Mouse (Mus musculus) midbrain, embryonic 12.5 days (tissue): ENCODE data around the gene Ltbr. TPM values are rescaled to one million over a fixed set of nuclear protein-coding genes. Genes with fewer than 3 reads are reported as not detected.
"Not testable (repeated sequence)": the region's sequence is repeated elsewhere in the genome, so short reads cannot be mapped to it uniquely, and the experiment has no call there.

ENCODE experiments used
- ATAC-seq: fragments of 200-750 bp; cut with Nextera tagmentation; 2 replicates; pipeline ENCODE4 v1.8.0; 2017; ENCODE audit warnings: low read depth, moderate TSS enrichment, moderate library complexity; ENCODE audit not compliant: low FRiP score
- H3K27ac ChIP-seq: fragments of 300-500 bp; sonication (generic); replicated peaks from 2 replicates; pipeline ENCODE4 v1.5.1; 2016; ENCODE audit warnings: mild to moderate bottlenecking
- H3K27me3 ChIP-seq: fragments of 300-500 bp; sonication (generic); 2 replicates; pipeline ENCODE4 v1.6.1; 2016; ENCODE audit warnings: mild to moderate bottlenecking
- H3K36me3 ChIP-seq: fragments of 300-500 bp; sonication (generic); 2 replicates; pipeline ENCODE4 v1.6.1; 2016
- H3K4me1 ChIP-seq: fragments of 300-500 bp; sonication (generic); 2 replicates; pipeline ENCODE4 v1.6.1; 2016
- H3K4me2 ChIP-seq: fragments of 300-500 bp; sonication (generic); replicated peaks from 2 replicates; pipeline ENCODE4 v1.6.1; 2016; ENCODE audit warnings: mild to moderate bottlenecking, moderate library complexity
- H3K4me3 ChIP-seq: fragments of 300-500 bp; sonication (generic); 2 replicates; pipeline ENCODE4 v1.5.1; 2016; ENCODE audit warnings: mild to moderate bottlenecking
- H3K9ac ChIP-seq: fragments of 300-500 bp; sonication (generic); replicated peaks from 2 replicates; pipeline ENCODE4 v1.6.1; 2016; ENCODE audit warnings: mild to moderate bottlenecking, moderate library complexity
- H3K9me3 ChIP-seq: fragments of 300-500 bp; sonication (generic); 2 replicates; pipeline ENCODE4 v1.6.1; 2016; ENCODE audit warnings: mild to moderate bottlenecking
- WGBS: fragments of 180-500 bp; shearing (Covaris S2); methylation state at CpG from one replicate; pipeline ENCODE4 v1.1.7; 2016; 5-methylcytosine and 5-hydroxymethylcytosine counted together
- polyA plus RNA-seq: library from polyadenylated mRNA; unstranded; fragments of >200 nt; fragmentation: Nextera tagmentation; extraction: Ambion mirVana; gene quantifications from 2 replicates; pipeline ENCODE4 v1.2.1, GENCODE M21; 2016

Ltbr gene
- polyA plus RNA-seq, 1 experiment from 2014 or later: 20.2 TPM

DNA sequence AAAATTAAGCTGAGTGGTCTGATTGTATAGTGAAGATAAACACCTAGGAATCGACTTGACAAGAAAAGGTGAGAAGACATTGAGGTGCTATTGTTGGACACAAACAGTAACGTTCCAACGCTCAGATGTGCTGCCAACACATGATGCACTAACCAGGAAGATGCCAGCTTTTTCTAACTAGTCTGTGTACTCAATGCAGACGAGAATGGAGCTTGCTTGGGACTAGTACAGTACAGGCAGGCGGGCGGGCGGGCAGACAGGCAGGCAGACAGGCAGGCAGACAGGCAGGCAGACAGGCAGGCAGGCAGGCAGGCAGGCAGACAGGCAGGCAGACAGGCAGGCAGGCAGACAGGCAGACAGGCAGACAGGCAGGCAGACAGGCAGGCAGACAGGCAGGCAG, 9.3 kb downstream of the Ltbr start:
- ATAC-seq, H3K9ac ChIP-seq, H3K36me3 ChIP-seq, H3K27me3 ChIP-seq, H3K4me3 ChIP-seq, H3K9me3 ChIP-seq, H3K4me1 ChIP-seq, H3K27ac ChIP-seq, H3K4me2 ChIP-seq: not testable (repeated sequence)
- WGBS: 84% methylated on average over 7 of the region's 7 CpGs

- Histone ChIP-seq H3K9me3 (no peaks in the 10 kb centered on the region), H3K4me2 (no peak overlapping the region), H3K4me3 (no peak overlapping the region), H3K4me1 (no peaks in the 10 kb centered on the region), H3K36me3 (peaks cover 10% of the 10 kb centered on the region; the same call in 1 of the 2 replicates), H3K9ac (no peak overlapping the region), H3K27me3 (no peaks in the 10 kb centered on the region), H3K27ac (no peak overlapping the region)
- 89% methylated on average over 4 of the region's 4 CpGs for WGBS
- ATAC-seq: no peak
These were observed 10.4 kb downstream of the Ltbr start for GRCm38 (mm10) chr6:125303242-125303641.

GRCm38 (mm10) chr6:125302231-125302982, 11.3 kb downstream of the Ltbr start:
- H3K27ac ChIP-seq: no peak overlapping the region
- 91% methylated on average over 24 of the region's 24 CpGs for WGBS
- H3K4me1 ChIP-seq: no peaks in the 10 kb centered on the region
- no peaks in the 10 kb centered on the region for H3K27me3 ChIP-seq
- H3K36me3 ChIP-seq: peaks cover 10% of the 10 kb centered on the region; the same call in 1 of the 2 replicates
- H3K9ac ChIP-seq: no peak overlapping the region
- H3K4me2 ChIP-seq: no peak overlapping the region
- no peak for ATAC-seq
- no peak overlapping the region for H3K4me3 ChIP-seq
- no peaks in the 10 kb centered on the region for H3K9me3 ChIP-seq

DNA sequence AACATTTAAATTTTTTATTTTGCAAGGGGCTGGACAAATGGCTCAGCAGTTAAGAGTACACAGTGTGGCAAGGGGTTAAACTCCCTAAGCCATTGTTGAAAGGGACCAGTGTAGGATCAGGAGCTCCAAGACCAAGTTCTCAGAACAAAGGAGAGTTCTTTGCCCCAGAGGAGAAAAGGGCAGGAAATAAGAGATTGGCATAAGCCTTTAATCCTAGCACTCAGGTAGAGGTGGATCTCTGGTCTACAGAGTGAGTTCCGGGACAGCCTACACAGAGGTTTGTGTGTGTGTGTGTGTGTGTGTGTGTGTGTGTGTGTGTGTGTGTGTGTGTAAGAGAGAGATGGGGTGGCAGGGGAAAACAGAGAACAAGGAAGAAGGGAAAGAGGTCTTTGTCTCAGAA, 12.7 kb downstream of the Ltbr start:
- Histone ChIP-seq H3K9me3 (no peaks in the 10 kb centered on the region), H3K4me3 (no peak overlapping the region), H3K27ac (no peak overlapping the region), H3K9ac (no peak overlapping the region), H3K4me2 (no peak overlapping the region), H3K36me3 (no peaks in the 10 kb centered on the region), H3K4me1 (no peaks in the 10 kb centered on the region), H3K27me3 (no peaks in the 10 kb centered on the region)
- ATAC-seq: no peak
- WGBS: 69% methylated on average over 1 of the region's 1 CpGs

- no peaks in the 10 kb centered on the region for H3K36me3 ChIP-seq
- H3K9ac ChIP-seq: no peak overlapping the region
- H3K4me2 ChIP-seq: no peak overlapping the region
- no peaks in the 10 kb centered on the region for H3K9me3 ChIP-seq
- no peak overlapping the region for H3K27ac ChIP-seq
- H3K4me1 ChIP-seq: no peaks in the 10 kb centered on the region
- WGBS: 71% methylated on average over 5 of the region's 5 CpGs
- no peak for ATAC-seq
- no peak overlapping the region for H3K4me3 ChIP-seq
- no peaks in the 10 kb centered on the region for H3K27me3 ChIP-seq
These were observed 16.4 kb downstream of the Ltbr start for GRCm38 (mm10) chr6:125297149-125297820.

GRCm38 (mm10) chr6:125294049-125294448, 19.6 kb downstream of the Ltbr start:
- Histone ChIP-seq H3K36me3 (no peaks in the 10 kb centered on the region), H3K4me2 (no peak overlapping the region), H3K27ac (no peak overlapping the region), H3K9me3 (no peaks in the 10 kb centered on the region), H3K4me1 (no peaks in the 10 kb centered on the region), H3K4me3 (no peak overlapping the region), H3K9ac (no peak overlapping the region), H3K27me3 (no peaks in the 10 kb centered on the region)
- 90% methylated on average over 4 of the region's 4 CpGs for WGBS
- no peak for ATAC-seq

DNA sequence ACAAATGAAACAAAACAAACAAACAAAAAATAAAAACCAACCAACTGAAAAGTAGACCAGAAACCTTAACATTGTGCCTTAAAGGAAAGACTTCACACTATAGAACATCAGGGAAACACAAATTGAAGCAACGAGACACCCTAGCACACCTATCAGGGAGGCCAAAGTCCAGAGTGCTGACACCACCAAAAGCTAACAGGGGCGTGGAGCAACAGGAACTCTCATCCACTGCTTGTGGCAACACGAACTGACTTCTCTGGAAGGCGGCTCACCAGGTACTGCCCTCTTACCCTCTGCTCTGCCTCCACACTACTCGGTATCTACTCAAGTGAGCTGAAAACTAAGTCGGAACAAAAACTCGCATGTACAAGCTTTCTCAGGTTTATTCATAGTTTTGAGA, 21.4 kb downstream of the Ltbr start:
- Histone ChIP-seq H3K4me1 (no peaks in the 10 kb centered on the region), H3K36me3 (no peaks in the 10 kb centered on the region), H3K4me3 (no peak overlapping the region), H3K27ac (no peak overlapping the region), H3K27me3 (no peaks in the 10 kb centered on the region; the same call in 1 of the 2 replicates), H3K9ac (no peak overlapping the region), H3K4me2 (no peak overlapping the region), H3K9me3 (no peaks in the 10 kb centered on the region)
- 90% methylated on average over 7 of the region's 7 CpGs for WGBS
- no peak for ATAC-seq

DNA sequence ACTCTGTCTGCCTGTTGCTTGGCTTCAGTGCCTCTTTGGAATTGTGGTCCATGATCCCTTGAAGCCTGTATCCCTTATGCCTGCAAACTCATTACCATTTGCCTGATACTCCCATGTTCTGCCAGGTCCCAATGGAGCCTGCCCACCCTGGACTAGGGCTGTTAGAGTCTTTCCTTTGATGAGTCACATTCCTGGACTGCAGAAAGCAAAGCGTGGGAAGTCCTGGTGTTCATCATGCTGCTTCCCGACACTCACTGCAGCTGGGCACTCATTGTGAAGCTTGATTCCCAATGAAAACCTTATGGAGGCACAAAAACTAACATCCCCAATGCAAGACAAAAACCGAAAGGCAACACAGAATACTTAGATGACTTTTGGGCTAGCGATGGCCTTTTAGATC, 22.4 kb downstream of the Ltbr start:
- Histone ChIP-seq H3K27me3 (no peaks in the 10 kb centered on the region; the same call in 1 of the 2 replicates), H3K4me1 (no peaks in the 10 kb centered on the region), H3K4me2 (no peak overlapping the region), H3K9me3 (no peaks in the 10 kb centered on the region), H3K36me3 (no peaks in the 10 kb centered on the region), H3K27ac (no peak overlapping the region), H3K9ac (no peak overlapping the region), H3K4me3 (no peak overlapping the region)
- WGBS: 83% methylated on average over 4 of the region's 4 CpGs
- ATAC-seq: no peak

- H3K9me3 ChIP-seq: peaks cover 3% of the 10 kb centered on the region; the same call in 1 of the 2 replicates
- 86% methylated on average over 5 of the region's 5 CpGs for WGBS
- ATAC-seq: no peak
These were observed 25.0 kb downstream of the Ltbr start for GRCm38 (mm10) chr6:125288730-125289129.

GRCm38 (mm10) chr6:125286944-125287343, 26.7 kb downstream of the Ltbr start:
- WGBS: 91% methylated on average over 4 of the region's 4 CpGs
- Histone ChIP-seq H3K27ac (no peak overlapping the region), H3K9ac (no peak overlapping the region), H3K36me3 (no peaks in the 10 kb centered on the region), H3K9me3 (peaks cover 3% of the 10 kb centered on the region; the same call in 1 of the 2 replicates), H3K4me3 (no peak overlapping the region), H3K4me2 (no peak overlapping the region), H3K4me1 (no peaks in the 10 kb centered on the region), H3K27me3 (no peaks in the 10 kb centered on the region; the same call in 1 of the 2 replicates)
- ATAC-seq: no peak

More at GRCm38 (mm10) chr6:125288730-125289129, 25.0 kb downstream of the Ltbr start:
- Histone ChIP-seq H3K4me3 (no peak overlapping the region), H3K4me1 (no peaks in the 10 kb centered on the region), H3K36me3 (no peaks in the 10 kb centered on the region), H3K27me3 (no peaks in the 10 kb centered on the region; the same call in 1 of the 2 replicates), H3K9ac (no peak overlapping the region), H3K27ac (no peak overlapping the region), H3K4me2 (no peak overlapping the region)

GRCm38 (mm10) chr6:125285890-125286289, 27.8 kb downstream of the Ltbr start, which contains the start of gene Tuba3a:
Gene Tuba3a (minus strand): TSS chr6:125286042.
- no peak for ATAC-seq
- Histone ChIP-seq H3K27me3 (no peaks in the 10 kb centered on the region; the same call in 1 of the 2 replicates), H3K27ac (no peak within 1 kb of the TSS), H3K4me3 (no peak within 1 kb of the TSS), H3K9ac (no peak within 1 kb of the TSS), H3K4me2 (no peak within 1 kb of the TSS), H3K36me3 (no peaks in the 10 kb centered on the region), H3K4me1 (no peaks in the 10 kb centered on the region), H3K9me3 (peaks cover 3% of the 10 kb centered on the region; the same call in 1 of the 2 replicates)
- 93% methylated on average over 22 of the region's 22 CpGs for WGBS

- no peak overlapping the region for H3K4me3 ChIP-seq
- no peaks in the 10 kb centered on the region for H3K36me3 ChIP-seq
- ATAC-seq: no peak
- WGBS: 90% methylated on average over 7 of the region's 7 CpGs
- peaks cover 3% of the 10 kb centered on the region; the same call in 1 of the 2 replicates for H3K9me3 ChIP-seq
- H3K4me2 ChIP-seq: no peak overlapping the region
- no peaks in the 10 kb centered on the region; the same call in 1 of the 2 replicates for H3K27me3 ChIP-seq
- H3K27ac ChIP-seq: no peak overlapping the region
- no peak overlapping the region for H3K9ac ChIP-seq
- H3K4me1 ChIP-seq: no peaks in the 10 kb centered on the region
These were observed 28.9 kb downstream of the Ltbr start for GRCm38 (mm10) chr6:125284751-125285150.
